Mouse (Mus musculus) Patski (cell line): ENCODE results near the gene Pik3ap1. TPM values are rescaled to one million over a fixed set of nuclear protein-coding genes. Genes with fewer than 3 reads are reported as not detected.
A peak's percentile ranks its signal among the peaks of the same experiment; 100 is the strongest.

Experiments
- ATAC-seq: fragments of 100-300 bp; one replicate; pipeline ENCODE4 v1.8.0; 2021
- CTCF ChIA-PET: fragments of 350-600 bp; sonication (Branson Sonifier 250); formaldehyde crosslinking; loops from one replicate; lab custom pipeline; 2022; ENCODE audit warnings: inconsistent platforms; lab: Charles Lee
- POLR2A ChIA-PET: fragments of 350-600 bp; sonication (Branson Sonifier 250); formaldehyde crosslinking; loops from one replicate; lab custom pipeline; 2022; ENCODE audit warnings: antibody characterized with exemption, inconsistent platforms; lab: Charles Lee
- DNase-seq: peaks from one replicate; pipeline ENCODE4 v3.0.0-alpha.2; 2011; ENCODE audit warnings: low read depth, low spot score
- H3K27me3 ChIP-seq: fragments of 371-371 bp; one replicate; pipeline ENCODE4 v1.5.1; 2021
- CTCF ChIP-seq: fragments of 100-300 bp; IDR thresholded peaks from one replicate; pipeline ENCODE4 v1.5.1; 2021
- in situ Hi-C: fragments of 300-500 bp; cut with MboI; formaldehyde crosslinking; loops from 3 replicates; pipeline ENCODE4 v1.11.1; 2018; ENCODE audit warnings: low pct_unique_long_range_greater_than_20kb, mixed read lengths
- polyA plus RNA-seq: library from polyadenylated mRNA; unstranded; gene quantifications from one replicate; pipeline ENCODE4 v1.2.3, GENCODE M21; 2021

Pik3ap1 gene
- polyA plus RNA-seq, 1 experiment from 2014 or later, result 0.19 TPM

DNA sequence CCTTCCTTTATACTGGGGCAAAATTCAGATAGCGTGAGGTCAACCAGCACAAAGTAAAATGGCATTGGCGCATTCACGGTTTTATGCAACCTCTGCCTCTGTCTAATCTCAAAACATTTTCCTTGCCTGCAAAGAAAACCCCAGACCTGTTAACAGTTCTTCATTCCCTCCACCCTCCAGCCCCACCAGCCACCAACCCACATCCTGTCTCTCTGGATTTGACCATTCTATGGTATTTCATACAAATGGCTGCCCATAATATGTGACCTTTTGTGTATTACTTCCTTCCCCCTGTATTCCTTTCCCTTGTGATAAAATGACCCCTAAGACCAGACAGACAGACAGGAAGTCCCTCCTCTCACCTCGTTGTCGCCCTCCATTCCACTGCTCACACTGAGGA is 102.2 kb downstream of the Pik3ap1 start:
- ChIA-PET POLR2A (no interaction called here), CTCF (interaction anchor here (1.3 kb wide), 1 partner anchor 8 kb away, joined by 3 read pairs; no protein-coding TSS in a partner anchor)
- no peak for DNase-seq
- ATAC-seq, result no peak
- no peak for TF ChIP-seq CTCF
- in situ Hi-C loops, result no loop called here
- peaks cover 3% of the 10 kb centered on the region for H3K27me3 ChIP-seq

DNA sequence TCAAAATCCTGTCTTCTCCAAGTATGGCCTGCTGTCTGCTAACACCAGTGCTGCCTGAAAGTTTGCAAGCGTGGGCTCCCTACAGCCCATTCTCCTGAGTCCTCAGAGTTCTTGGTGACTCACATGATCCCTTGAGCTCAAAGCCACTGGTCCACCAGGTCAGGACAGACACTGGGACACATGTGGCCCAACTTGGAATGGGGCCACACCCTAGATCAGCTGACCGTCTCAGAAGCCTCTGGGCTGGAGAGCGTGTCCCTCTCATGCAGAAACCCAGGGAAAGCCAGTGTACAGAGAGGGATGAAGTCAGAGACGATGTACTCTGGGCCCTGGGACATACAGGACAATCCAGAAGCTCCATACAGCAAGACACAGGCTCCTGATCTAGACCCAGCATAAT is 102.7 kb downstream of the Pik3ap1 start:
- in situ Hi-C loops, result no loop called here
- DNase-seq, result no peak
- peaks cover 3% of the 10 kb centered on the region for H3K27me3 ChIP-seq
- TF ChIP-seq CTCF, result no peak
- no peak for ATAC-seq
- CTCF ChIA-PET, result no interaction called here
- POLR2A ChIA-PET, result no interaction called here

DNA sequence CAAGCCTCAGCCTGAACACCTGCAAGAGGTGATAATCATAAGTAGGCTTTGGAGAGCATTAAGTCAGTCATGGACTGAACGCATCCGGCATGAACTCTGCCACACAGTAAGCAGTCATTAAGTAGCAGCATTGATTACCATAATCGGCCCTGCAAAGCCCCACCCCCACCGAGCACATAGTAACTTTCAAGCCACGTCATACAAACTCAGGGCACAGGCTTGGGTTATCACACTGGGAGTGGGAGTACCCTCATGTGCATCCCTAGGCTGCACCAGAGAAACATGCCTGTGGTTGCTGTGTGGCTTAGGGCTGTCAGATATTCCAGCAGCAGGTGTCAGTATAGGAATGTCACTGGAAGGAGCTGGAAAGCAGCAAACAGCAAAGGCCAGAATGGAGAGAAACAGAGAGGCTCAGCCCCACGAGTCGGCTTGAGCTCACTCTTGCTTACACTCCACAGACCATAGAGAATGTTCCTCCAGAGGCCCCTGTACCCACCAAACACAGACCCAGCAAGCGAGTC is 105.1 kb downstream of the Pik3ap1 start:
- ATAC-seq (no peak), DNase-seq (no peak)
- H3K27me3 ChIP-seq, result peaks cover 8% of the 10 kb centered on the region
- in situ Hi-C loops, result no loop called here
- CTCF ChIA-PET, result interaction anchor here (0.9 kb wide), 1 partner anchor 10 kb away, joined by 3 read pairs; no protein-coding TSS in a partner anchor
- TF ChIP-seq CTCF, result no peak
- POLR2A ChIA-PET, result no interaction called here

DNA sequence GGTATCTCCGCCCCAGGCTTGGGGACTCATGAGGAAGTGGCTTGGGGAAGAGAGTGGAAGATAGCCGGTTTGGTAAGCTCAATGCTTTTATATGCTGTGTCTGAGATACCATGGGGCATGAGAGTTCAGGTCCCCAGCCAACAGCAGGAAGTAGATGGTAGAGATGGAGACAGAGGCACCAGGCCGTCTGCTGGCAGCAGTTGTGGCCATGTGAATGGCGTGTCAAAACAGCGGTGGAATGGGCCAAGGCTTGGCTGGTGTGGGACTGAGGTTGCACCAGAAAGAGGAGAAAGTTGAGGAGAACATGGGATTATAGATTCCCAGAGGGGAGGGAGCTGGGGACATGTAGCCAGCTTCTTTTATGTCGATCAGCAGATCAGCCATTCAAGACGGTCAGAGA is 106.3 kb downstream of the Pik3ap1 start:
- TF ChIP-seq CTCF, result no peak
- POLR2A ChIA-PET, result no interaction called here
- CTCF ChIA-PET, result no interaction called here

DNA sequence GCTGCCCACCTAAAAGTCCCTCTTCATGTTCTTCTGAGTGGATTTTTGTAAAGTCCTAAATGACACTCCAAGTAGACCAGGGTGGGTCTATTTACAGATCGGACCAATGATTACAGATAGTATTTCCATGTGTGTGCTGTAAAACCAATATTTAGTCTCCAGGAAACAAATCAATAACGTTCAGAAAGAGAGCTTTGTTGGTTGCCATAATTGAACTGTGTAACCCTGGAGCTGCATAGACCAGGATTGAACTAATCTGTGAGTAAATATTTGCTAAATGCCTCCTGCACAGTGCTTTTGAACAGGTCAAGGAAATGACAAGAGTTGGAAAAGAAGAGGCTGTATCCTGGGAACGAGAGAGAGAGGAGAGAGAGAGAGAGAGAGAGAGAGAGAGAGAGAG is 109.3 kb downstream of the Pik3ap1 start:
- peaks cover 10% of the 10 kb centered on the region for H3K27me3 ChIP-seq
- TF ChIP-seq CTCF, result no peak
- in situ Hi-C loops, result no loop called here
- DNase-seq, result no peak
- CTCF ChIA-PET, result interaction anchor here (1.2 to 1.8 kb wide), 2 partner anchors 8 to 16 kb away, joined by 3 to 4 read pairs; no protein-coding TSS in a partner anchor
- ATAC-seq, result no peak
- POLR2A ChIA-PET, result interaction anchor here (0.7 kb wide), 1 partner anchor 202 kb away, joined by 5 read pairs; no protein-coding TSS in a partner anchor

More for the DNA sequence above, 106.3 kb downstream of the Pik3ap1 start:
- ATAC-seq (no peak), DNase-seq (no peak)
- in situ Hi-C loops, result no loop called here
- peaks cover 8% of the 10 kb centered on the region for H3K27me3 ChIP-seq

DNA sequence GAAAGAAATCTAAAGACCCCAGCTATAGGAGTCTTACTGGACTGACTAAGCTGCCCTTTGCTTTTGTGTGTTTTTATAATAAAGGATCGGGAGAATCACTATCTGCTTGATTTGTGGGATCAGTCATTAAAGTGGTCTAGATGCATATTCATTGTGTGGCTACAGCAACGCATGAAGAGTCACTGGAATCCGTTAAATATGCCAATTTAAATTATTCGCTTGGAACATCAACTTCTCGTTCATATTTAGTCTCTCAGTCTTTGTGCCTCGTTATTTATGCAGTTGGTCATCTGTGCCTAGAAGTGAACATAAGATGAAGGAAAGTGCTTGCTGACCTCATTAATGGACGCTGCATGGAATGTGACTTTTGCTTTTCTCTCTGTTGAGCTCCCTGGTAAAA is 114.0 kb downstream of the Pik3ap1 start:
- POLR2A ChIA-PET, result no interaction called here
- DNase-seq (no peak), ATAC-seq (no peak)
- TF ChIP-seq CTCF, result no peak
- H3K27me3 ChIP-seq, result peaks cover 8% of the 10 kb centered on the region
- CTCF ChIA-PET, result interaction anchor here (1.5 kb wide), 1 partner anchor 47 kb away, joined by 4 read pairs; no protein-coding TSS in a partner anchor
- in situ Hi-C loops, result no loop called here

DNA sequence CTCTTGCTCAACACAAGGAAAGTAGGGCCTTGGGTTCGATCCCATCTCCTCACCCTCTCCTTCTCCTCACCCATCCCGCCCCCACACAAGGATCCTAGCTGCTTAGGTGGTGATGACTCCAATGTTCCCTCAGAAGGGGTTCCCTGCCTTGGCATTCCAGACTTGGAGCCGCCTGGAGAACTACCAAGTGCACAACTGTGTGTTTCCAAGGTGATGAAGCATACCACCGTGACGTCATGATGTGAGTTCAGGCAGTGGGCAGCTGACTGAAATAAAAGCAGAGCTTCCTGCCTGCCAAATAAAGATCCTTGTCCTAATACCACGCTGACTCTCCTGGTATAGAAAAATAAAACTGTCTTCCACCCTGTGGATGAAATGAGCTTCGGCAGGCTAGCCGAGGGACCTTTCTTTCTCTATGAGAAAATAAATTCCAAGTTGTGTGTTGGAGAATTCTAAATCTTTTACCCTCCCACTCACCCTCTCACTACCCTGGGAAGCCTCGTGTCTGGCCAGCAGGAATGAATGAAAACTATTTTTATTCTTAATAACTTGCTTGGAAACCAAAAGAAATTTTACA is 114.7 kb downstream of the Pik3ap1 start:
- in situ Hi-C loops, result no loop called here
- ChIA-PET CTCF (interaction anchor here (1.5 kb wide), 1 partner anchor 47 kb away, joined by 4 read pairs; no protein-coding TSS in a partner anchor), POLR2A (interaction anchor here (0.6 to 0.7 kb wide), 2 partner anchors 19 to 870 kb away, joined by 3 read pairs; no protein-coding TSS in a partner anchor)
- no peak for DNase-seq
- no peak for TF ChIP-seq CTCF
- H3K27me3 ChIP-seq, result peaks cover 3% of the 10 kb centered on the region
- ATAC-seq, result peak; percentile 83

DNA sequence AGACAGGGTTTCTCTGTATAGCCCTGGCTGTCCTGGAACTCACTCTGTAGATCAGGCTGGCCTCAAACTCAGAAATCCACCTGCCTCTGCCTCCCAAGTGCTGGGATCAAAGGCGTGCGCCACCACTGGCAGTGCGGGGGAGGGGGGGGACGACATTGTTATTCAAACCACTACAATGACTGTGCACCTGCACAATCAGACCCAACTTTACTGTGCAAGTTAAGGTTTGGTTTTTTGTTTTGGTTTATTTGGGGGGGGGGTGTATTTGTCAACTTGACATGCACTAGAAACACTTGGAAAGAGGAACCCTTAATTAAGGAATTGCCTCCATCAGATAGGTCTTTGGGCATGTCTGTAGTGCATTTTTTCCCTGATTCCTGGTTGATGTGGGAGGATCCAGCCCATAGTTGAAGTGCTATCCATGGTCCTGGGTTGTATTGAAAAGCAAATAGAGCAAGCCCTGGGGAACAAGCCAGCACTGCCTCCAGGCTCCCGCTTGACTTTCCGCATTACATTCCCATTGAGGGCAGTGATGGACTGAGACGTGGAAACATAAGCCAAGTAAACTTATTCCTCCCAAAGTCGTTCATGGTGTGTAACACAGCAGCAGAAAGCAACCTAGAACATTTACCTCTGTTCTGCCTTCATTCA is 118.5 kb downstream of the Pik3ap1 start:
- no peak for ATAC-seq
- no peak for TF ChIP-seq CTCF
- DNase-seq, result no peak
- in situ Hi-C loops, result no loop called here
- ChIA-PET POLR2A (no interaction called here), CTCF (no interaction called here)
- H3K27me3 ChIP-seq, result no peaks in the 10 kb centered on the region

DNA sequence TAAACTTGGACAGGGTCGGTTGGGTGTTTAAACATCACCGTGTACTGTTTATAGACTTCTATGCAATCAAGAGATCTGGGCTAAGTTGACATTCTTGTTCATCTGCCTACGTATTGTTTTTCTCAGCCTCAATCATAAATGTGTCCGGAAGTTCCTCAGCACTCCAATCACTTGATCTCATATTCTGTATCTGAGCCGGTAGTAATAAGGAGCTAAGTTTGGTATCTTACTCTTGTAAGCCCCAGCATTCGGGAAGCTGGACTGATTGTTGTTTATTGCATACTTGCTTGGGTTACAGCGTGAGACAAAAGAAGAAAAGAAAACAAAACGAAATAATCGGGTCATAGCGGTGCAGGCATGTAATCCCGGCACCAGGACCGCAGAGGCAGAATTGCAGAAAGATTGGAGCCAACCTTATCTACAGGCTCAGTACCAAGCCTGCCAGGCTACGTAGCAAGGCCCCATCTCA is 120.5 kb downstream of the Pik3ap1 start:
- ATAC-seq (no peak), DNase-seq (no peak)
- in situ Hi-C loops, result no loop called here
- CTCF ChIA-PET, result no interaction called here
- no peak for TF ChIP-seq CTCF
- POLR2A ChIA-PET, result interaction anchor here (1.2 to 1.5 kb wide), 3 partner anchors 53 to 212 kb away, joined by 3 to 4 read pairs (median 3); no protein-coding TSS in a partner anchor
- no peaks in the 10 kb centered on the region for H3K27me3 ChIP-seq

DNA sequence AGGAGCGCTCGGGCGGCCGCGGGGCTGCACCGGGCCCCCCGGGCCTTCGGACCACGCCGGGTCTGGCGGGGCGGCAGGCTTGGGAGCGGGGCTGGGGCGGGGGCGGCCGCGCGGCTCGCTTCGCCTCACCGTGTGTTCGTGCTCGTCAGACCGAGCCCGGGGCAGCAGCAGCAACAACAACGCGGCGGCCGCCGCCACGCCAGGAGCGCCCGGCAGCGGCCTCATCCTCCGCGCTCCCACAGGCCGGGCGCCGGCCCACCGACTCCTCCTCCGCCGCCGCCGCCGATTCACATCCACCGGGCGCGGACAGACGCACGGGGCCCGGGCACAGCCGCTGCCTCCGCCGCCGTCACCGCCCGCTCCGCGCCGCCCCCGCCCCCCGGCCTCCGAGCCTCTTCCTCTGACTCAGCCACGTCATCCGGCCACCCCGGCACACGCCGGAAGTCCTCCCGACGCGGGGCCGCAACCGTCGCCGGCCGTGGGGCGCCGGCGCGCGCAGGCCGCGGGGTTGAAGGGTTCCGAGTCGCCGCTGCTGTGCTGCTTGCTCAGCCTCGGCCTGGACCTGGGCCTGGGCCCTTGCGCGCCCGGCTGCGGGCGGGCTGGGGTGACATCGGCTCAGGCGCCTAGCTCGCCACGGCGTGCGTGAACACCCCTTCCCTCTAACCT is 121.1 kb downstream of the Pik3ap1 start, which contains the start of gene Tm9sf3:
Gene Tm9sf3 (minus strand): TSS at position 368 of the 666 bp plus-strand sequence.
- in situ Hi-C loops, result no loop called here
- no peaks in the 10 kb centered on the region for H3K27me3 ChIP-seq
- no peak for TF ChIP-seq CTCF
- ChIA-PET POLR2A (interaction anchor here (1.2 to 1.5 kb wide), 2 partner anchors 166 to 212 kb away, joined by 3 read pairs; no protein-coding TSS in a partner anchor), CTCF (interaction anchor here (1.1 kb wide), 1 partner anchor 493 kb away, joined by 3 read pairs; no protein-coding TSS in a partner anchor)
- DNase-seq (no peak), ATAC-seq (peak; percentile 90)
